Mouse (Mus musculus) urinary bladder, postnatal 10 days (tissue): ENCODE data around the gene Ddx3y.

Experiments
- DNase-seq: peaks from one replicate; pipeline ENCODE4 v3.0.0; 2022; ENCODE audit warnings: low spot score

The Ddx3y gene

DNA sequence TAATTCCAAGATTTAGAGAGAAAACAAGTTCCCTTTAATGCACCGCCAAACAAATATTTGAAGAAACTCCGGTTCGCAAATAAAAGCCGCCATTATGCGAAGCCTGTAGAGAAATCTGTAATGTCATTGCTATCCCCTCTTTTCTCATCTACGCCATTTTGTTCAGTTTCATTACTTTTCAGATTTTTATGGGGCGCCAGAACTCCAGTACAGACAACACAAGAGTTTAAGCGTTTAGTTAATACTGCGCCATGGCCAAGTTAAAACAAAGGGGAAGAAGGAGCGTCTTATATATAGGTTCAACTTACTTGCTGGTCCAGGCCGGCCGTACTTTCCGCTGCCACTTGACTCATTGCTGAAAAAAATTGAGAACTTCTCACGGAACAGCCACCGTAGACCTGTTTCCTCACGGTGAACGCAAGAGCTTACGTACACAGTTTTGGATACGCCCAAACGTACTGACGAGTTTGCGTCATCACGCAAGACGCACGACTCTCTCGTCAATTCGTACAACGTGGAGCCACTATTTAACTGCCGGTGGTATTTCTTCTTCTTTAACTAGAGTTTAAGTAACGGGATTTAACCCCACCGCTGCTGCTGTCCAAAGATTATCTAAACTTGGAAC lies at the start of gene Ddx3y:
Gene Ddx3y (minus strand): TSS at position 459 of the 625 bp plus-strand sequence.
- no peak for DNase-seq

DNA sequence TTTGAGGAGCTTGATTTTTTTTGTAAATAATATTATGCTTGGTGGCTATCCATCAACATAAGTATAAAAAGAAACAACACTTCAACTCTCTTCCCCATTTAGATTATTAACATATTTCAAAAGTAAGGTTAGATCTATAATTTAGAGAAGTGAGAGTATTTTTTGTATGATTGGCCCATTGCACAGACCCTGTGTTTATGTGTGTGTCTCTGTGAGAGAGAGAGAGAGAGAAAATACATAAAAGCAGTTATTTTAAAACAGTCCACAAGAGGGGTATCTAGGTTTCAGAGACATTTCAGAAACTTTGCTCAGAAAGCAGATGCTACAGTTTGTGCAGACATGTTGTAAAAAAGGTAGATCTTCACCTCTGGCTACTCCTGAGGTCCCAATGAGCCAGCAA lies 7.3 kb upstream of the Ddx3y start:
- DNase-seq, result no peak

DNA sequence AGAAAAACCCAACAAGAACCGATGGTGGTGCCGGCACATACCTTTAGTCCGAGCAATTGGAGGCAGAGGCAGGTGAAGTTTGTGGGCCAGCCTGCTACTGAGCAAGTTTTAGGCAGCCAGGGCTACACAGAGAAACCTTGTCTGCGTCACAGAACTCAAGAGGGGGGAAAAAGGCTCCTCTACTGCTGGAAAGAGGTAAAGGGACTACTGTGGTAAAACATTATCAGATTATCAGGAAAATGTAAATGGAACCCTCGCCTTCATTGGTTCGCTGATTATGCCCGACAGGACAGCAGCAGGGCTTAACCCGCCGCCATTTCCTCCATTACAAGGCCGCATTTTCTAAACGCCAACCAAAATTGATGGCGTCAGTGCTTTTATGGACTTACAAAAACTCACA lies 694 bp downstream of the Ddx3y start:
- no peak for DNase-seq

DNA sequence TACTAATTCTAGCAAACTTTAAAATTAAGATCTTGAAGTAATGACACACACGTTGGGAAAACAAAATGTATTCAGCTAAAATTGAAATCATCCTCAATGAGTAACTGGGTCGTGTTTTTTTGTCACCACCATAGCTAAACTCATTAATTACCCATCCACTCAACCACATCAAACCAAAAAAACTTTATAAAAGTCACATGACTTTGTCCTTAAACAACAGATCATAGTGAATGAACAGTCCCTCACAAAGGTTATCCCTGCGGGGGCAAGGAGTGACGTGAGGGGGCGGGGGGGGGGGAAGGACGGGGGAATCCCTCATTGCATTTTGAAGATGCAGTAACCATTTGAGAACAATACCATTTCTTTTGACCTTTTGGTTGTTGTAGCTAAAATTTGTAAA lies 40.3 kb downstream of the Ddx3y start:
- DNase-seq, result no peak

DNA sequence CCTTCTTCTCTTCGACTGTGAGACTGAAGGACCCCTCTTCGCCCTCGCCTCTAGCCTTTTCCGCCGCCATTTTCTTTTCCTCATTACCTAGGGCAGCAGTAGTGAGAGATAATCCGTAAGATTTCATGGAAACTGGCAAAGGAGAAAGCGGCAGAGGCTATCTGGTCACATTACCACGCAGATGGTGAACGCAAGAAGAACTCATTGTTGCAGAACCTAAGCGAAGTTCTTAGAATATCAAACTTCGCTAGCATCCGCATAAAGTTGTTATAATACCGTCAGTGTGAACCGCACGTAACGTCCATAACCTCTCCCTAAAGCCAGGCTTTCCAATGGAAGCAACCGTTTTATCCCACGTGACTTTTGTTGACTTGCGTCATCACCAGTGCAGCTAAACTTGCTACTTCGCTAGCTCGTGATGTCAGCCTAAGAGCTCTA lies 41.0 kb downstream of the Ddx3y start, which contains the start of gene Uty:
Gene Uty (minus strand): TSS at position 334 of the 438 bp plus-strand sequence.
- DNase-seq, result peak; percentile 9

DNA sequence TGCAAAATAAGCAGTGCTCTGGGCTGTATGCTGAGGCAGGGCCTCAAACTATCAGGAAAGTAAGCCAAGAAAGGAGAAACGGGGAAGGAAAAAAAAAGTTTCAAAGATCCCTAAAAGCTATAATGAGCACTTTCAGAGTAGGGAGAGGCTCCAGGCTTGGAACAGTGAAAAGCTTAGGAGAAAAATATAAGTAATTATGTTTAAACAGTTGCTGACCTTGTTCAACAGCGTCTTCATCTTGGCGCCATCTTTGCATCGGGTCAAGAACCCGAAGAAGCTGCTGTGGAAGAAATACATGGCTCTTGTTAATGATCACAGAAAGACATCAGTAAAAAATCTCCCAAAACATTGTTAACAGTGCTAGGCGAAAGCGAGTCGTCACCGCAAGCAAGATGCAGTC lies 41.5 kb downstream of the Ddx3y start:
- no peak for DNase-seq

DNA sequence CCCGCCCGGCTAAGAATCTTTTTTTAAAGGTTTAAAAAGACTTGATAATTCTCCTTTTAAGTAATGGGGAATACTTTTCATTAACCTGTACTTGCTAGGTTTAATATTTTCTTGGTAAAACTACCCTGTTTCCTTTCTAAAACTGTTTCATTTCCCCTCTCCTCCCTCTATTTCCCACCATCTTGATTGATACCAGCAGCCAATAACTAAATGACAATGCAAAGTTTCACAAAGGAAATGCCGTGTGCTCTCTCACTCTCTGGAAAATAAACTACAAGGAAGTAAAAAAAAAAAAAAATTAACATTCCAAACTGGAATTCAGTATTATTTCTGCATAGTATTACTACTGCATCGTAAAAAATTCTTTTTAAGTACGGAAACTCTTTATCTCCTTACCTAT lies 42.0 kb downstream of the Ddx3y start:
- DNase-seq, result no peak

DNA sequence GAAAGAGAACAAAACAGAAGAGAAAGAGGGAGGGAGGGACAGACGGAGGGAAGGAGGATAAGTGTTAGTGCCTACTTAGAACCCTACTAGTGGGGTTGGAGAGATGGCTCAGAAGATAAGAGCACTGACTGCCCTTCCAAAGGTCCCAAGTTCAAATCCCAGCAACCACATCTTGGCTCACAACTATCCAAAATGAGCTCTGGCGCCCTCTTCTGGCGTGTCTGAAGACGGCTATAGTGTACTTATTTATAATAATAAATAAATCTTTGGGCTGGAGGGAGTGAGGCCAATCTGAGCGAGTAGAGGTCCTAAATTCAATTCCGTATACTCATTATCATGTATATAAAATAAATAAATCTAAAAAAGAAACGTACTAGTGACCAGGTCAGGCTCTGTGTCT lies 66.4 kb downstream of the Ddx3y start:
- no peak for DNase-seq
